Mouse (Mus musculus) olfactory bulb, adult 2 months (tissue): Measurements from ENCODE around the gene Cd8a. TPM values are rescaled to one million over a fixed set of nuclear protein-coding genes. Genes with fewer than 3 reads are reported as not detected.

Source experiments
- H3K27ac ChIP-seq: fragments of 200-500 bp; 2 replicates; pipeline ENCODE4 v1.5.1; 2012; ENCODE audit warnings: low read depth, low read length; ENCODE audit not compliant: insufficient read depth
- H3K4me1 ChIP-seq: fragments of 200-500 bp; 2 replicates; pipeline ENCODE4 v1.6.1; 2012; ENCODE audit warnings: low read length; ENCODE audit not compliant: control insufficient read depth, insufficient read depth
- H3K4me3 ChIP-seq: fragments of 200-500 bp; 2 replicates; pipeline ENCODE4 v1.5.1; 2012; ENCODE audit warnings: mild to moderate bottlenecking, low read depth, low read length, moderate library complexity; ENCODE audit not compliant: insufficient read depth
- CTCF ChIP-seq: fragments of 200-500 bp; IDR thresholded peaks from 2 replicates; pipeline ENCODE4 v1.5.1; 2012; ENCODE audit warnings: low read depth, mild to moderate bottlenecking, low read length, moderate library complexity; ENCODE audit not compliant: insufficient read depth
- POLR2A ChIP-seq: fragments of 200-500 bp; IDR thresholded peaks from 2 replicates; pipeline ENCODE4 v1.6.1; 2012; ENCODE audit warnings: mild to moderate bottlenecking, low read depth, low read length, moderate library complexity; ENCODE audit not compliant: insufficient read depth
- WGBS: fragments of 180-500 bp; shearing (Covaris S2); methylation state at CpG from one replicate; pipeline ENCODE4 v1.1.7; 2018; 5-methylcytosine and 5-hydroxymethylcytosine counted together
- polyA plus RNA-seq: library from polyadenylated mRNA; stranded (reverse); fragments of >200 nt; gene quantifications from 2 replicates; pipeline ENCODE4 v1.2.4, GENCODE M21; 2012; ENCODE audit warnings: low replicate concordance; ENCODE audit not compliant: missing spikeins, insufficient read depth, insufficient read length

The Cd8a gene
- polyA plus RNA-seq, 1 experiment: 342 TPM

DNA sequence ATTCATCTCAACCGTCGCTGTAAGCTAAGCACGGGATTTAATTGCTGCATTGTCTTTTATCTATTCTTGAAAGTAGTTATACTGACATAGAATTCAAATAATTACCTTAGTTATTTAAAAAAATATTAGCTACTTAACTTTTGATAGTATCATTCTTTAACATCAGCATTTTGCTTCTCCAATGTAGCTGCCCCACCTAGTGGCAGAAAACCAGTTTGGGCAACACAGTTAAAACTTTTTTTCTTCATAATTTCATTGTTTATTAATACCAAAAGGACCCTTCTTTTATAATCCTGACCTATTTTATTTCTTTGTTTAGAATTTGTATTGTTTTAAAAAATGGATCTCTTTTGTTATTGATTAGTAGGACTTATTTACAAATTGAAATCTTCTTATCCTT lies 49.9 kb downstream of the Cd8a start:
- H3K27ac ChIP-seq: no peak overlapping the region
- H3K4me3 ChIP-seq: no peak overlapping the region
- TF ChIP-seq CTCF (no peak), POLR2A (no peak)
- H3K4me1 ChIP-seq: no peaks in the 10 kb centered on the region; the same call in 1 of the 2 replicates
- 73% methylated on average over 3 of the region's 3 CpGs for WGBS

DNA sequence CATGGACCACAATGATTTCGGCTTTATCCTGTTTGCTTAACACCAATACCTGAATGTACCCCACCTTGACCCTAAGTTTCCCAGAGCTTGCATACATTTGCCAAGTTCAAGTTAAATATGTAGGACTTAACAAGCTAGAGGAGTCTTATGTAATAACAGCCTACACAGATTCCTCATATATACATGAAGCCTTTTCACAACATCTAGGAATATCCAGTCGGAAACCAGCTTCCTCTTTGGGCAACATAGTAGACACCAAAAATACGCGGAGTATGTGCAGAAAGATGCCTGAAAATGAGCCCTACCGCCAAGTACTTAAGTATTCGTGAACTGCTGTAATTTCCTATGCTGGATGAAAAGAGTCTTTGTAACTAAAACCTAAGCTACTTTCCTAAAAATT lies 52.5 kb downstream of the Cd8a start:
- WGBS: 58% methylated on average over 6 of the region's 6 CpGs
- Histone ChIP-seq H3K27ac (no peak overlapping the region), H3K4me1 (peaks cover 2% of the 10 kb centered on the region; the same call in 1 of the 2 replicates), H3K4me3 (no peak overlapping the region)
- no peak for TF ChIP-seq CTCF
- no peak for TF ChIP-seq POLR2A

DNA sequence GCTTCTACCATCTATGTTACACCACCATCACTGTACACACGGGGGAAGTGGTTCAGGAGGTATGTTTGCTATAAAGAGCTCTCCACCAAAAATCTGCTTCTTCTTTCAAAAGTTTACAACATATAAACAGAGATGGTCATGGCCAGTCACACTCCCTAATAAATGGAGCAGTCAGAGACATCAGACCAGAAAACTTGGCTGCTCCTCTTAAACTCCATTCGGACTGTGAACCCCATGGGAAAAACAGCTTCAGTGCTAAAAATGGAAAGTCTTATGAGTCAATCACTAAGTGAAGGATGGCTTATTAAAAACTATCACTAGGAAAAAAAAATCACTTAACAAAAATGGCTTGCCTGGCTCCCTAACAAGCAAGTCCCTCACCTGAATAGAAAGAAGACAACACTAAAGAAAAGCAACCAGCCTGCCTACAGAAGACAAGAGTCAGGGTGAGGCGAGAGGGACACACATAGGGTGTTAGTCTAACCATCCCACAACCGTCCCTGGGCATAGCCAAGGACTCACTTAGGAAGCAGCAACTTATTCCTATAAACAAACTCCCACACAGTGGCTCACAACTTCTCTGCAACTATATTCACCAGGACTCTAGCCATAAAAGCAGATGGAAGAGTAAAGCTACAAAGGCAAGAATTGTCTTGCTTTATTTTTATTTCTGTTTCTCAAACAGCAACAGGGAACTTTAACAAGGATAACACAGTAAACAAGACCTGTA lies 54.9 kb downstream of the Cd8a start:
- Histone ChIP-seq H3K27ac (no peak overlapping the region), H3K4me3 (no peak overlapping the region), H3K4me1 (peaks cover 3% of the 10 kb centered on the region; the same call in 1 of the 2 replicates)
- WGBS: 64% methylated on average over 4 of the region's 4 CpGs
- no peak for TF ChIP-seq POLR2A
- no peak for TF ChIP-seq CTCF

Other genes starting within 250 kb of the Cd8a start
- not detected in 2 replicates for gene Thnsl2, start 229.0 kb upstream of the Cd8a start, polyA plus RNA-seq
- gene Fabp1, start 173.6 kb upstream of the Cd8a start, polyA plus RNA-seq: not detected in 2 replicates
- gene Krcc1, start 101.8 kb upstream of the Cd8a start, polyA plus RNA-seq: not detected in 2 replicates
- gene Smyd1, start 51.2 kb upstream of the Cd8a start, polyA plus RNA-seq: not detected in 2 replicates
- gene Cd8b1, start 50.6 kb upstream of the Cd8a start, polyA plus RNA-seq: 314 TPM in 1 of 2 replicates, not detected in the other
- gene Rmnd5a, start 67.2 kb downstream of the Cd8a start, polyA plus RNA-seq: 296 and 688 TPM in 2 replicates
- gene Rnf103, start 120.5 kb downstream of the Cd8a start, polyA plus RNA-seq: not detected in 2 replicates
- not detected in 2 replicates for gene Chmp3, start 170.4 kb downstream of the Cd8a start, polyA plus RNA-seq